Mouse (Mus musculus): ENCODE measurements at regions not wholly inside any gene's neighbourhood (a gene's known extent, or its start where the extent isn't known, plus 50 kb on each side); places are given as distances from the start of the nearest gene placed in this dataset.

DNA sequence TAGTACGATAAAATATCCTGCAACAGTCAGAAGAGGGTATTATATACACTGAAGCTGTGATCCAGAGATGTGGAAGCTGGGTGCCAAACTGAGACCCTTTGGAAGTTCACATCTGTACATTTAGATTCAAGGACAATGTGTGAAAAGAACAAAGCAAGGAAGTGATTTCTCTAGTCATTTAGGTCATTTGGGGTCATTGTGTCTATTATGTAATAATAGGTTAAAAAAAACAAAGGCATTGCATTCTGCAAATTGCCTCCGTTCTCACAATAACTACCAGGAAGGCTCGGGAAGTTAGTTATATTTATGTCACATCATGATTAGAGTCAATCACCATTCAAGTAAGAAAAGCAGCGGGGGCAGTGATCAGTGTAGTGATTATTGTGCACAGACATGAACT is 563.3 kb downstream of the Trim52 start:
- ChIA-PET POLR2A (no interaction called here), CTCF (no interaction called here)

DNA sequence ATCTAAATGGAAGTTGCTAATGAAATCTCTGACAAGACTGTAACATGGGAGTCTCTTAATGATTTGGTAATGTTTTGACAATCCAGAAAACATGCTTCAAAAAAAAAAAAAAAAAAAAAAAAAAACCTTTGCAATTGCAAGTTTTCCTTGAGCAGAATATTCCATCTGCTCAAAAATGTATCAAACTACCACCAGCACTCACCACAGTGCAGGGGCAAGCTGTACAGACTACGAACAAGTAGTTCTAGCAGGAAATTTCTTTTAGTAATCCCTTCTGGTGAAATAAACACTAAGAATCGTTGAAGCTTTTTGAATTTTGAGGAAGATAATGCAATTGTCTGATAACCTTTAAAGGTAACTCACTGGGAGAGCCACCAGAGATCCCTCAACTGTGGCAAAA is 572.0 kb downstream of the Trim52 start:
- ChIA-PET POLR2A (interaction anchor here in 1 of 4 experiments (0.6 kb wide), 1 partner anchor 21 kb away, joined by 3 read pairs; no protein-coding TSS in a partner anchor), CTCF (no interaction called here)

DNA sequence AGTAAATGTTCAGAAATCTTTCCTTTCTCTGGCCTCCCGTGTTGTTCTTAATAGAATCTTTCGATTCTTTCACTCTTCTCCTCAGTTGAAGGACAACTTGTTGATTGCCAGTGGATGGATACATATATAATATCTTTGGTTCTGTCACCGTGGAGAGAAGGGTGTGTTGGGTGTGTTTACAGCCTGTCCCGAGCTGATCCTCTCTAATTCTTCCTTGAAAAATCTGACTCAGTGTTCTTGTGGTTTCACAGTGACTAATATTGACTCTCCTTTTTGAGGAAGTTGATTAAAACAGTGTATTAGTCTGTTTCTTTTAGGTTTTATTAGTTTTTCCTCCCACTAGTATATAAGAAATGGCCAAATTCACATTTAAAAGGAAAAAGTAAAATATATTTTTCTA is 575.2 kb downstream of the Trim52 start:
- ChIA-PET POLR2A (no interaction called here), CTCF (no interaction called here)

DNA sequence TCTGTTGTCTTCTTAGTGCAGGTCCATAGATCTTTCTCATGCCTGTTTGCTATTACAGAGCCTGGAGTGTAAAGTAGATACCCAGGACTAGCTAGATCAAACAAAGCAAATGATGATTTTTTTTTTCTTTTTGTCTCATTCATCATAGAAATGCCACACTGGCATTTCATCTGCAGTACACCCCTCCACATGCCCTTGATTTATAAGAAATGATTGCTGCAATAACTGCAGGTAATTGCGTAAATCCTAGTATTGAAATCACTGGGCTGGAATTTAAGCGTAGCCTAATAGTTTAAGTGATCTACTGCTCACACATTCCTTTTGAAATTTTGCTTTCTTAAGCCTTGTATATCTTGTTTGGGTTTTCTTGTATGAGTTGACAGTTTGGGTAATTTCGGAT is 581.4 kb downstream of the Trim52 start:
- ChIA-PET POLR2A (no interaction called here), CTCF (no interaction called here)

DNA sequence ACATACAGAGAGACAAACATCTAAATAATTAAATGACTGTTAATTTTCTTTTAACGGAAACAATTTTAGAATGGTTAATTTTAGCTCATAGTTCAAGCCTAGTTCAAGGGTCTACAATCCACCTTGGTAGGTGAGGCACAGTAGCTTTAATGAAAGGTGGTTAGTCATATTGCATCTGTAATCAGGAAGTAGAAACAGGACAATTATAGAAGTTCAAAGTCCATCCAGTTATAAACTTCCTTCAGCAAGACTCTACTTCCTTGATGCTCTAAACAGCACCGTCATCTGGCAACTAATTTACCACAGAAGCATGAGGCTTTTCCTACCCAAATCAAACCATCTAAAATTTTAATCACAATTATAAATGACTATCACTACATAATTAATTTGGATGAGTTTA is 608.0 kb downstream of the Trim52 start:
- ChIA-PET POLR2A (no interaction called here), CTCF (no interaction called here)

DNA sequence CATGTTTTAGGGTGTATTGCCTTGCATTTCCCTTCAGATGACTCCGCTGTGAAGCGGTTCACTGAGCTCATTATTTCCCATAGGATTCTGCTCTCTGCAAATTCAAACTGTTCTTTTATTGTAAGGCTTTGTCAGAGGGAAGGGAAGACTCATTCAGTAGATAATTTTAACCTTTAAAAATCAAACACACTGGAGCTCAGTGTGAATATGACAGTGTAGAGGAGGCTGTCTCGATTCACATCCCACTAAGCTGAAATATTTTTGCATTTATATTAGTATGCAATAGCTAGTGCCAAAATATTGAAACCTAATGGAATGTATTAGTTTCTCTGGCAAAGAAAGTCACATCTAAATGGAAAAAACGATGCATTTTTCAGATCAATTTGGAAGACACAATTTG is 627.8 kb downstream of the Trim52 start:
- ChIA-PET CTCF (no interaction called here), POLR2A (no interaction called here)

DNA sequence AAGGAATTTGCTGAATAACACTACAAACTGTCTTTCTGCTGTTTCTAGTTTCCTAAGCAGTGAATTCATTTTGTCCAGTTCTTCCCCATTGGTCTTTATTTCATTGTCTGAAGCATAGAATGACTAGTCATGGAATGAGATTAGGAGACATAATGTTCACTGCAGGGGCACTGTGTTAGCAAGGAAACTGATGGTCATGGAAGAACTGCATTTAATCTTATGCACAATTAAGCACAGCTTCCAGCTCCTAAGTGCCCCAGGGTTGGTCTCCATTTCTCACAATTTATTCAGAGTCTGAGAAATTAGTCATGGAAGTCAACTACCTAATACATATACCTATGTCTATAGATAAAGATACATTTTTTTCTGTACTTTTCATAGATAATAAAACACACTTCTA is 634.9 kb downstream of the Trim52 start:
- CTCF ChIA-PET: no interaction called here

DNA sequence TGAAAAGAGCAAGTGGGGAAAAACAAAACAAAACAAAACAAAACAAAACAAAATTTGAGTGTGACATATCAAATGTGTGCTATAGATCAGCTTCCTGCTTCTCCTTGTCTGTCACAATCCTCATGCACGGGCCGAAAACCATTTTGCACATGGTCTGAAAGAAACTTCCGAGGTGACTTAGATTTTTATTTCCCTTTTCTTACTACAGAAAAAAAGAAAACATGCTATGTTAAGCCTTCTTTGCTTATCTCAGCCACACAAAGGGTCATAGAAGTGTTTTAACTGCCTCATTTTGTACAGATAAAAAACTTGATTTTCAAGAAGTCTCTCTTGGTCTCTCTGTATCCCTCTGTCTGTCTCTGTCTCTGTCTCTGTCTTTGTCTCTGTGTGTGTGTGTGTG is 654.2 kb downstream of the Trim52 start:
- POLR2A ChIA-PET: no interaction called here
- CTCF ChIA-PET: no interaction called here

More for the DNA sequence above, 634.9 kb downstream of the Trim52 start:
- POLR2A ChIA-PET: no interaction called here

DNA sequence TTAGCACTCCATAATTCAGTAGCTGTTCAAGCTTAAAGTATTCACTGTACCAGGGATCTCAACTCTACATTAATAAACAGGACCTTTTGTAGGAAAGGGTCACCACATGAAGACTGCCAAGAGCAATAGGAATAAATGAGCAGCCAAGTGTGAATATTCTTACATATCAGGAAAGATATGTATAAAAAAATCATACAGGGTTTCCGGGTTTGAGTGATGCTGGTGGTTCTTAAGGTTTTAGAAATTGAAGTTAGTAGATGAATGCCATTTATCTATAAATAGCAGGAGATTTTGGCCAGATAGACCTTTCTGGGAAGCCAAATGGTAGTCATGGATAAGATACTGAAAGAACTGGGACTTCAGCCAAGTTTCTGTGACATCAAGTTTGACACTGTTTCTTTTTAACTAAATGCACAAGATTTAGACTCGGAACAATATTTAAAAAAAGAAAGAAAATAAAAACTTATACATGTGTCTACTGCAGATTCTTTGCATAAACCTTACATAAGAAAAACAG is 657.1 kb downstream of the Trim52 start:
- ChIA-PET POLR2A (no interaction called here), CTCF (no interaction called here)

DNA sequence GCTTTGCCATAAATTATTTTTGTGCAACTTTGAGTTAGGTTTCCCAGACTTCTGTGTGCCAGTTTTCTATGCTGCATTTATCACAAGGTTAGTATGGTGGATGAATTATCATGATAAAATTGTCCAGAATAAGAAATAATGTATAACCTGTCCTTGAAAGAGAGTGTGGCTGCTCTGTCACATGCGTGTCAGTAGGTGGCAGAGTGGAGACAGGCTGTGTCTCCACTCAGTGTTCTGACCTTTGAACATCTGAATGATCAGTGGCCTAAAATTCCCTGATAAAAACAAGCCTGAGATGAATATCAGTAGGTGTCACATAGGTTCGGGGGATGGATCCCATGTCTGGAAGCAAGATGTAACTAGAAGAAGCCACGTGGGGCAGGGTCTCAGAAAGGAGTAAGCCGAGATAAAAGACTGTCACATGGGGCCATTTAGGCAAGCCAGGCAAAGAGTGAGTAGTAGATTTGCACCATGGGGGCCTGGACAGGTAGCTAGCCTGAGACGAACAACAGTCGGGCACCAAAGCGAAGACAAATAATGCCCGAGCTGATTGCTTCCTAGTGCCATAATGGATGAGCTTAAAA is 660.0 kb downstream of the Trim52 start:
- CTCF ChIA-PET: no interaction called here
- POLR2A ChIA-PET: no interaction called here

Measured in embryonic stem cell, embryonic (primary cell).